Mouse (Mus musculus): ENCODE results near the gene Socs2.

Socs2 gene

GRCm38 (mm10) chr10:95416685-95417495, at the start of gene Socs2:
Socs2 (minus strand) TSS chr10:95417180.
- peak; percentile 63 for DNase-seq (ENCODE audit: low spot score)

GRCm38 (mm10) chr10:95465485-95465896, 48.5 kb upstream of the Socs2 start:
- no peak for DNase-seq (ENCODE audit: low spot score)

- DNase-seq (ENCODE audit: low spot score): no peak
Measured at GRCm38 (mm10) chr10:95464527-95464926, 47.5 kb upstream of the Socs2 start.

- DNase-seq (ENCODE audit: low spot score): no peak
Measured at GRCm38 (mm10) chr10:95462231-95462630, 45.3 kb upstream of the Socs2 start.

GRCm38 (mm10) chr10:95461053-95461553, 44.1 kb upstream of the Socs2 start:
- DNase-seq (ENCODE audit: low spot score): no peak

- DNase-seq (ENCODE audit: low spot score): no peak
Measured at GRCm38 (mm10) chr10:95458050-95458806, 41.2 kb upstream of the Socs2 start.

- DNase-seq (ENCODE audit: low spot score): no peak
Measured at GRCm38 (mm10) chr10:95457367-95458049, 40.5 kb upstream of the Socs2 start.

- DNase-seq (ENCODE audit: low spot score): no peak
Measured at GRCm38 (mm10) chr10:95456103-95456502, 39.1 kb upstream of the Socs2 start.

- DNase-seq (ENCODE audit: low spot score): no peak
Measured at GRCm38 (mm10) chr10:95453282-95453681, 36.3 kb upstream of the Socs2 start.

GRCm38 (mm10) chr10:95449033-95449432, 32.1 kb upstream of the Socs2 start:
- no peak for DNase-seq (ENCODE audit: low spot score)

GRCm38 (mm10) chr10:95447954-95448353, 31.0 kb upstream of the Socs2 start:
- DNase-seq (ENCODE audit: low spot score): no peak

GRCm38 (mm10) chr10:95445104-95446056, 28.4 kb upstream of the Socs2 start:
- DNase-seq (ENCODE audit: low spot score): no peak

GRCm38 (mm10) chr10:95442334-95442733, 25.4 kb upstream of the Socs2 start:
- DNase-seq (ENCODE audit: low spot score): no peak

GRCm38 (mm10) chr10:95440566-95440965, 23.6 kb upstream of the Socs2 start:
- DNase-seq (ENCODE audit: low spot score): no peak

- DNase-seq (ENCODE audit: low spot score): no peak
Measured at GRCm38 (mm10) chr10:95439718-95440339, 22.8 kb upstream of the Socs2 start.

GRCm38 (mm10) chr10:95438941-95439340, 22.0 kb upstream of the Socs2 start:
- no peak for DNase-seq (ENCODE audit: low spot score)

GRCm38 (mm10) chr10:95430271-95430670, 13.3 kb upstream of the Socs2 start:
- no peak for DNase-seq (ENCODE audit: low spot score)

- DNase-seq (ENCODE audit: low spot score): no peak
Measured at GRCm38 (mm10) chr10:95429111-95429510, 12.1 kb upstream of the Socs2 start.

GRCm38 (mm10) chr10:95426207-95427115, 9.5 kb upstream of the Socs2 start:
- no peak for DNase-seq (ENCODE audit: low spot score)

- no peak for DNase-seq (ENCODE audit: low spot score)
Measured at GRCm38 (mm10) chr10:95422681-95423080, 5.7 kb upstream of the Socs2 start.
